Mouse (Mus musculus): ENCODE measurements around the gene Pidd1.
"Not testable (repeated sequence)": the region's sequence is repeated elsewhere in the genome, so short reads cannot be mapped to it uniquely, and the experiment has no call there.

Pidd1 gene

GRCm38 (mm10) chr7:141457986-141458660, 14.3 kb upstream of the Pidd1 start:
- peak; percentile 64 for DNase-seq

DNA sequence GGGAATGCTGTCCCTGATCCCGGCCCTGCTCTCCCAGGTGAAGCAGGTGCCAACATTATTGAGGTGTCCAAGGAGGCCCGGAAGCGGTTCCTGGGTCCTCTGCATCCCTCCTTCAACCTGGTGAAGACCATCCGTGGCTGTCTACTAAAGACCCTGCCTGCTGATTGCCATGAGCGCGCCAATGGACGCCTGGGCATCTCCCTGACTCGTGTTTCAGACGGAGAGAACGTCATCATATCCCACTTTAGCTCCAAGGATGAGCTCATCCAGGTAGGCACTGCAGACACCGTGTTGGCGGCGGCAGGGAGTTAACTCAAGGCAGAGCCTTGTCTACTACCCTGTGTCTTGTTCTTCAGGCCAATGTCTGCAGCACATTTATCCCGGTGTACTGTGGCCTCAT, 13.4 kb upstream of the Pidd1 start:
- peak; percentile 41 for DNase-seq

DNA sequence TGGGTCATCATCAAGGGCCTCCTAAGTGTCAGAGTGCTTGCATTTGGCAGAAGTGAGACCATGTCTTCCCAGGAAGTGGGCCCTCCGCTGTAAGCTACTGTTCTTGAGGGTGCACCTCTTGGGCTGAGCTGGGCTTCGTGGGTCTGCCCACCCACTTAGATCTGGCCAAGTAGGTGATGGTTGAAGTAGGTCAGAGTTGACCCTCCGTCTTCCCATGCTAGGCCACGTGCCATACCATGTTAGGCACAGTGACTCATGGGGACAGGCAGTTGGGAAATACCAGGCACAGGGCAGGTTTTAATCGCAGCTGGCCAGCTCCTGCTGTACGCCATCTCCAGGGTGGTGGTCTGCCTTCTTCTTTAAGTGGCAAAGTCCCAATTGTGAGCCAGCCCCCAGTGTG, 12.9 kb upstream of the Pidd1 start:
- peak; percentile 37 for DNase-seq

DNA sequence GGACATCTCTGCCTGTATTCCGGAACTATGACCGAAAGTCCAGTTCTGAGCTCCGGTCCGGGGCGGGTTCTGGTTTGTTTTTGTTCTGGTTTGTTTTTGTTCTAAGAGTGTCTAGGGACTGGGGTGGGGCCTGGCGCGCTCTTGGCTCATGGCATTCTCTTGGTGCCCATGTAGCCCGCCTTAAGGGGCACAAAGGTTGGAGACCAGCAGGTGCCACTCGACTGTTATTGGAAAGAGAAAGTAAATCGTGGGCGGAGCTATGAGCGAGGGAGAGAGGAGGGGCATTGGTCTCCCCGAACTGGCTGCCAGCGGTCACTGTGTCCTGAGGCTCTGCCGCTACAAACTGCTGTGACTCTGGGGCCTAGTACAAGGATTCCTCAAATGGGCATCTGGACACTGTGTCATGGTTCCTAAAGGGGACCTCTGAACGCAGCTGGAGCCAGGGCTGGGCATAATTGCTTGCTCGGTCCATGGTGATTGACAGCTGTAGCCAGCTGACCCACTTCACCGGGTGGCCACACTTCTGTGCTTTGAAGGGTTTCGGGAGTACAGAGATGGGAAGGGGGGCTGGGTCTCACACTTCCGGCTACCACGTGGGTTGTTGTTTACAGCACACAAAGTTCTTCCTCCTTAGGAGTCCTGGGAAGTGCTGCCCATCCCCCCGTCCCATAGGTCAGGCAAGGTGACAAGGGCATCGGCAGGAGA, 11.9 kb upstream of the Pidd1 start:
- DNase-seq = peak; percentile 70

DNA sequence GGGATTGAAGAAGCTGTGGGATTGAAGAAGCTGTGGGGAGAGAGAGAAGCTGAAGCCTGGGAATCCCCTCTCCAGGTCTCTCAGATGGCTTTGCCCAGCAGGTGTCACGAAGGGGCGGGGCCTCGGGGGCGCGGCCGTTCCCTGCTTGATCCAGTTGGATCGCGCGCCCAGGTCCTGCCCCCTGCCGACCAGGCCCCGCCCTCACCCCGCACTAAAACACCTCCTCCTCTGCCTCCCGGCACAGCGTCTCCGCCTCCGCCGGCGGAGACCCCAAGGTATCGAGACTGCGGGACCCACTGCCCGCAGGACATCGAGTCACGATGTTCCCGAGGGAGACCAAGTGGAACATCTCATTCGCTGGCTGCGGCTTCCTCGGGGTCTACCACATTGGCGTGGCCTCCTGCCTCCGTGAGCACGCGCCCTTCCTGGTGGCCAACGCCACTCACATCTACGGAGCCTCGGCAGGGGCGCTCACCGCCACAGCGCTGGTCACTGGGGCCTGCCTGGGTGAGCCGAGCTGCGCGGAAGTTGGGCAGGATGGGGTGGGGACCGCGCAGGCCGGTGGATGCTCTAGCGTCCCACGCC, 11.2 kb upstream of the Pidd1 start, which contains the start of gene Pnpla2:
Pnpla2 (plus strand) TSS at position 232 of the 585 bp plus-strand sequence.
- peak; percentile 88 for DNase-seq

DNA sequence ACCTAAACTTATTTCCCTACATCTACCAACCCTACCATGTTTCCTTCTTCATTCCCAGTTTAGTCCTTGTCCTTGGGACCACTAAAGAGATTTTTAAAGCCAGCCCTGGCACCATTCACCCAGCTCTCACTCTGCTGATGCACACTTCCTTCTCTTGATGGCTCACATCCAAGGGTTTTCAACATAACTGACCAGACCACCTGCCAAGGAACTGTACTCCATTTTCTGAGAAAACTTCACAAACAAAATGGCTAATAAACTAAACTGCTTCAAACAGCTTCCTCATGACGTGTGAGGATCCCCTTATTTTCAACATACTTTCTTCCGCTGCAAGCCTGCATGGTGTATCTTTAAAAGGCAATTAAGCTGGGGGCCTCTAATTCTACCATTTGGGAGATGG, 9.8 kb upstream of the Pidd1 start:
- DNase-seq = no peak

GRCm38 (mm10) chr7:141451928-141452327, 8.1 kb upstream of the Pidd1 start:
- DNase-seq = no peak

GRCm38 (mm10) chr7:141447110-141447991, 3.5 kb upstream of the Pidd1 start, which contains the start of gene Rplp2:
TSS of gene Rplp2 (plus strand) at chr7:141447370.
- DNase-seq = peak; percentile 94

DNA sequence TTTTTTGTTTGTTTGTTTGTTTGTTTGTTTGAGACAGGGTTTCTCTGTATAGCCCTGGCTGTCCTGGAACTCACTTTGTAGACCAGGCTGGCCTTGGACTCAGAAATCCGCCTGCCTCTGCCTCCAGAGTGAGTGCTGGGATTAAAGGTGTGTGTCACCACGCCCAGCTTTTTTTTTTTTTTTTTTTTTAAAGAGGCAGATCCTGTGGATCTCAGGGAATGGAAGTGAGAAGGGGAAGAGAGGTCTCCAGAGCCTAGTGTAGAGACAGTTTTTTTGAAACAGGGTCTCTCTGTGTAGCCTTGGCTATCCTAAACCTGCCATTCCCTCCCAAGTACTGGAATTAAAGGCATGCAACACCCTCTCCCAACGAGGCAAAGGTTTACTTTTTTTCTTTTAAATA, 2.5 kb upstream of the Pidd1 start:
- not testable (repeated sequence) for DNase-seq

GRCm38 (mm10) chr7:141443081-141443821, 574 bp downstream of the Pidd1 start:
- peak; percentile 38 for DNase-seq

DNA sequence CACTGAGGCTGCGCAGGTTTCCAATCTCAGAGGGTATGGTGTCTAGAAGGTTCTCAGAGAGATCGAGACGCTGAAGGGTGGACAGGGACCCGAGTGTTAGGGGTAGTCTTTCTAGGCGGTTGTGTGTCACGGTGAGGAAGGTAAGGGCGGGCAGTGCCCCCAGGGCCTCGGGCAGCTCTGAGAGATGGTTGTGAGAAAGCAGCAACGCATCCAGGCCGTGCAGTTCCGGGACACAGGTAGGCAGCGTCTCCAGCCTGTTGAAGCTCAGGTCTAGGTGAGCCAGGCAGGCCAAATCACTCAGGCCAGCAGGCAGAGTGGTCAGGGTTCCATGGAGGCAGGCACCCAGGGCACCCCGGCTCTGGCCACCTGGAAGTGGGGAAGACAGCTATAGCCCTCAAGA, 1.6 kb downstream of the Pidd1 start:
- no peak for DNase-seq

- peak; percentile 33 for DNase-seq
Measured at GRCm38 (mm10) chr7:141441460-141441859, 2.4 kb downstream of the Pidd1 start.

DNA sequence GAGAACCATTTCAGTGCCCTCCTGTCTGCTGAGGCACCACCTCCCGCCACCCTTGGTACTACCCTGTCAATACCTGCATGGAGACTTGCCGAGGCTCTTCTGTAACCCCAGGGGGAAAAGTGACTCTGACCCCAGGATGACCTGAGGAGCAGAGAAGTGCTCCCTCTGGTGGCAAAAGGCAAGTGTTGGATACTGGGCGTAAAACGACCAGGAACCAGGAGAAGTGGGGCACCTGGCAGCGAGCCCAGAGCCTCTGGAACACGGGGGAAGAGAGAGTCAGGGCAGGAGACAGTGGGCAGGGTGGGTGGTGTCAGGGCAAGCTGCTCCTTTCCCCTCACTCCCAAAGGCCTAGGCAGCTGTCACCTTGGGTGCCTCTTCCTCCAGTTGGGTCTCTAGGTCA, 3.2 kb downstream of the Pidd1 start:
- DNase-seq = peak; percentile 75

- peak; percentile 45 for DNase-seq
Measured at GRCm38 (mm10) chr7:141439811-141440210, 4.0 kb downstream of the Pidd1 start.

DNA sequence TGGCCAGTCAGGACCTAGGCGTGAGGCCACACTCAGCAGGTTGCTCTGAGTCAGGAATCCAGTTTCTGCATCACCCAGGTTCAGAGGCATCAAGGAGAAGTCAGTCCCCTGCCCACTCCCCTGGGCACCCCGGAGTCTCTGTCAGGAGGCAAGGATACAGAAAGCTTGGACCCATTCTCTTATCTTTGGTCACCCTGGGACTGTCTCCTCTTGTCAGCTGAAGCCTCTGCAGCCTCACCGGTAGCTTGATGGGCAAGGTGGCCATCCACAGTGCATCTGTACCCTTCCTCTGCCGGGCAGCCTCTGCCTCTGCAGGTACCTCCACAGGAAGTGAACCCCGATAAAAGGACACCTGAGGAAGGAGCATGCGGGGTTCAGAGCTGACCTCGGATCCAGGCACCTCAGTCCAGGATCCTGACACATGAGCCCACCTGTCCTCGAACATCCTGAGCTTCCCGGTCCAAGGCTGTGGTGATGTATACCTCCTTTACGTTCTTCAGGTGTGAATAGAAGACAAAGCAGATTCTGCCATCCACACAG, 4.6 kb downstream of the Pidd1 start:
- DNase-seq = peak; percentile 38

DNA sequence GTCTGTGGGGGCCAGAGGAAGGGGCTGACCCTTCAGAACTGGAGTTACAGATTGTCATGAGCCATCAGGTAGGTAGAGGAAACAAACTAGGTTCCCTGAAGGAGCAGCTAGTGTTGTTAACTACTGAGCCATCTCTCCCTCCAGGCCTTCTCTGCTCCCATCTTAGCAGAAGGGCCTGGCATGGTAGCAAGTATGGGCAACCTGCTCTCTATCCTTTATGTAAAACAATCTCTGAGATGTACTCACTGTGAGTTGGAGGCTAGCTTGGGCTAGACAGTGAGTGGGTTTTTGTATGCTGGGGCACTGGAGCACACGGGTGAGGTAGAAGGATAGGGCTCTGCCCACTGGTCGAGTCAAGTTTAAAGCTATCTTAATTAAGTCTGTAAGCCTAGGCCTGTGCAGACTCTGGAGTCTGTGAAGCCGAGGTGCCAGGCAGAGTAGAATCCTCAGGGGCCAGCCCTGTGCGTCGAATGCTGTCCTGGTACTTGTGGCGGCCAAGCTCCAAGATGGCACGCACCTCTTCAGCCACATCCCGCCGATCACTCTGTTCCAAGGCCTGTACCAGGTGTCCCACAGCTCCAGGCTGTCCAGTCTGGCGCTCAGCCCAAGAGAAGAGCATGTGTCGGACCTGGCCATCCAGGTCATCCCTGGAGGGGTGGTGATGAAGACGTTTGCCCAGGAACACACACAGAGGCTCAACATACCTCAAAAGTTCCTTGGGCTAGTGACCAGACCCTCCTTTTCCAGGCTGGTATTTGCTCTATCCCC, 5.4 kb downstream of the Pidd1 start:
- peak; percentile 84 for DNase-seq

GRCm38 (mm10) chr7:141437178-141438120, 6.4 kb downstream of the Pidd1 start, which contains the start of gene Slc25a22:
TSS of gene Slc25a22 (minus strand) at chr7:141437892.
- peak; percentile 84 for DNase-seq

DNA sequence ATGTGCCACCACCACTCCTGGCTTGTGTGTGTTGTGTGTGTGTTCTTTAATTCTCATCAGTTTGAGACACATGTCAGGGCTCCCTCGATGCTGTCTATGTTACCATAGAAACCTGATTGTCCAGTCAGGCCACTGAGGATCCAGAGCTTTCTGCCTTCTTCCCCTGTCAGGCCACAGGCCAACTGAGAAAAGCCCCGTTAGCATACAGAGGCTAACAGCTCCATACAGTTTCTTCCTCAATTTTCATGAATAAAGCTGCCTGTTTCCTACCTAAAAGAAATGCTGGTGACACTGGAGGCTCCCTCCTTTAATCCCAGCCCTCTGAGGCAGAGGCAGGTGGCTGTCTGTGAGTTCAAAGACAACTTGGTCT, 7.3 kb downstream of the Pidd1 start:
- peak; percentile 36 for DNase-seq

GRCm38 (mm10) chr7:141435856-141436522, 7.8 kb downstream of the Pidd1 start:
- DNase-seq = peak; percentile 30
